21 mouse cellular contexts compared by ENCODE assay signal in the genomic region with DNA sequence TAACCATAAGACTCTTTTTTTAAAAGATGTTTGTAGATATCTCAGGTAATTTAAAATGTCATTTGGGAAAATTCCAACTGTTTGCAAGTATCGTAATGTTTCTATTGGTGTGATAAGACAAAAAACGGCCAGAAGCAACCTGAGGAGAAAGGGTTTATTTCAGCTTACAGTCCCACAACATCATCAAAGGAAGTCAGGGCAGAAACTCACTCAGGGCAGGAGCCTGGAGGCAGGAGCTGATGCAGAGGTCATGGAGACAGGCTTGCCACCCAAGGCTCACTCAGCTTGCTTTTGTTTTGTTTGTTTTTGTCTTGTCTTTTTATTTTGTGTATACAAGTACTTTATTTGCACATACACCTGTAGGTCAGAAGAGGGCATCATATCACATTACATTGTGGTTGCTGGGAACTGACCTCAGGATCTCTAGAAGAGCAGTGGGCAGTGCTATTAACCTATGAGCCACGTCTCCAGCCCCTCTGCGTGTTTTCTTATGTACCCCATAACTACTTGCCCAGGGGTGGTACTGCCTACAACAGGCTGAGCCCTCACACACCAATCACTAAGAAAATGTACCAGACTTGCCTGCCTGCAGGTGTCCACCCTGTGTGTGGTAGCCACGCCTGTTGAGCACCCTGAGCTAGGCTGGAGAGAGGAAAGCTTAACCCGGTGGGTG. TPM values are rescaled to one million over a fixed set of nuclear protein-coding genes. Genes with fewer than 3 reads are reported as not detected.
DNase-seq lines count a peak whose midpoint lies in the region; ATAC-seq and TF ChIP-seq lines count a peak whose summit lies in the region.
"Had no signal": no experiment of that assay in that cellular context is flagged by ENCODE, and none has a peak within 500 bp of the region (broad histone marks: within the 10 kb centered on the region; RNA-seq: fewer than 3 reads in every experiment).

No protein-coding gene starts in this region.

- 87% methylated on average over 6 of the region's 6 CpGs for WGBS in liver, adult 2 months
- 80% methylated on average over 6 of the region's 6 CpGs for WGBS in liver, postnatal 0 days (ENCODE audit: insufficient replicate concordance)
- WGBS in intestine, embryonic 15.5 days = 84% methylated on average over 6 of the region's 6 CpGs
- whole genome bisulfite sequencing in forebrain, embryonic 12.5 days = 92% methylated on average over 6 of the region's 6 CpGs

- TF ChIP-seq CTCF in liver, adult 2 months (IDR thresholded peaks at IDR 0.05; ENCODE audit: low read depth, low read length) = no peak
- TF ChIP-seq CTCF in liver, postnatal 0 days (IDR thresholded peaks at IDR 0.05; ENCODE audit: low read depth) = no peak; the same call in 1 of the 2 replicates
- TF ChIP-seq CTCF in G1E (IDR thresholded peaks at IDR 0.05; ENCODE audit: low read depth, low read length) = no peak

- H3K79me2 ChIP-seq in liver, adult 2 months (ENCODE audit: control insufficient read depth, insufficient read depth, low read length) = no peaks in the 10 kb centered on the region

- no peak overlapping the region for H3K4me2 ChIP-seq in liver, postnatal 0 days (ENCODE audit: low read depth, low read length)
- H3K4me2 ChIP-seq in intestine, embryonic 15.5 days (replicated peaks) = no peak overlapping the region
- H3K4me2 ChIP-seq in forebrain, embryonic 12.5 days = no peak overlapping the region
- H3K4me2 ChIP-seq: forebrain, embryonic 13.5 days; kidney, embryonic 15.5 days; lung, embryonic 15.5 days; midbrain, embryonic 13.5 days had no signal

- H3K9ac ChIP-seq in liver, adult 2 months (ENCODE audit: low read depth, low read length) = no peak overlapping the region
- no peak overlapping the region for H3K9ac ChIP-seq in liver, postnatal 0 days (replicated peaks)
- H3K9ac ChIP-seq in intestine, embryonic 15.5 days = no peak overlapping the region
- H3K9ac ChIP-seq in forebrain, embryonic 12.5 days = no peak overlapping the region
- H3K9ac ChIP-seq: forebrain, embryonic 13.5 days; kidney, embryonic 15.5 days; lung, embryonic 15.5 days; midbrain, embryonic 13.5 days had no signal

- no peak overlapping the region for H3K4me3 ChIP-seq in liver, adult 2 months (ENCODE audit: insufficient read depth, low read depth, low read length)
- no peak overlapping the region for H3K4me3 ChIP-seq in liver, postnatal 0 days (ENCODE audit: low read depth, low read length)
- H3K4me3 ChIP-seq in G1E (ENCODE audit: low read depth, low read length) = peak overlapping the region; percentile 50; the same call in 1 of the 2 replicates
- H3K4me3 ChIP-seq in intestine, embryonic 15.5 days (replicated peaks) = no peak overlapping the region
- no peak overlapping the region for H3K4me3 ChIP-seq in forebrain, embryonic 12.5 days (replicated peaks)
- H3K4me3 ChIP-seq: forebrain, embryonic 13.5 days; kidney, embryonic 15.5 days; lung, embryonic 15.5 days; midbrain, embryonic 13.5 days had no signal

- peaks cover 20% of the 10 kb centered on the region for H3K36me3 ChIP-seq in liver, adult 2 months (ENCODE audit: control insufficient read depth, insufficient read depth, low read length)
- H3K36me3 ChIP-seq in liver, postnatal 0 days (replicated peaks; ENCODE audit: insufficient read depth, low read length) = peaks cover 20% of the 10 kb centered on the region
- H3K36me3 ChIP-seq in G1E (replicated peaks) = peaks cover 41% of the 10 kb centered on the region
- H3K36me3 ChIP-seq in intestine, embryonic 15.5 days = peaks cover 14% of the 10 kb centered on the region
- H3K36me3 ChIP-seq in forebrain, embryonic 12.5 days (replicated peaks) = peaks cover 36% of the 10 kb centered on the region

- DNase-seq in liver, adult 2 months (ENCODE audit: extremely low read depth, low read depth, low spot score) = peak; percentile 26
- no peak for DNase-seq in liver, postnatal 0 days
- DNase-seq in G1E (ENCODE audit: low spot score) = no peak
- no peak for DNase-seq in cerebellum, adult 18-20 months
- DNase-seq: adrenal gland, postnatal 14 days; cerebellum, adult 11 months; cerebellum, postnatal 14 days; gastrocnemius, postnatal 14 days; lung, postnatal 4 days; thymus, postnatal 36 days had no signal

- H3K27me3 ChIP-seq in liver, adult 2 months (ENCODE audit: control insufficient read depth, insufficient read depth, low read length) = no peaks in the 10 kb centered on the region
- no peaks in the 10 kb centered on the region for H3K27me3 ChIP-seq in liver, postnatal 0 days (ENCODE audit: insufficient read depth, low read length)
- H3K27me3 ChIP-seq in G1E (ENCODE audit: insufficient read depth, low read length) = no peaks in the 10 kb centered on the region
- H3K27me3 ChIP-seq in intestine, embryonic 15.5 days (replicated peaks) = no peaks in the 10 kb centered on the region
- no peaks in the 10 kb centered on the region for H3K27me3 ChIP-seq in forebrain, embryonic 12.5 days
- H3K27me3 ChIP-seq: forebrain, embryonic 13.5 days; kidney, embryonic 15.5 days; lung, embryonic 15.5 days; midbrain, embryonic 13.5 days had no signal

- no peak for TF ChIP-seq EP300 in liver, postnatal 0 days (IDR thresholded peaks at IDR 0.05; ENCODE audit: low read depth)

- H3K4me1 ChIP-seq in liver, adult 2 months (ENCODE audit: control insufficient read depth, insufficient read depth, low read length) = no peaks in the 10 kb centered on the region
- no peaks in the 10 kb centered on the region for H3K4me1 ChIP-seq in liver, postnatal 0 days (ENCODE audit: insufficient read depth)
- H3K4me1 ChIP-seq in G1E (ENCODE audit: insufficient read depth, low read depth, low read length) = peaks cover 10% of the 10 kb centered on the region
- H3K4me1 ChIP-seq in intestine, embryonic 15.5 days (replicated peaks) = no peaks in the 10 kb centered on the region
- H3K4me1 ChIP-seq in forebrain, embryonic 12.5 days = no peaks in the 10 kb centered on the region
- H3K4me1 ChIP-seq: forebrain, embryonic 13.5 days; kidney, embryonic 15.5 days; lung, embryonic 15.5 days; midbrain, embryonic 13.5 days had no signal

- no peak overlapping the region for H3K27ac ChIP-seq in liver, adult 2 months (replicated peaks; ENCODE audit: insufficient read depth, low read depth, low read length)
- H3K27ac ChIP-seq in liver, postnatal 0 days (ENCODE audit: low read depth) = no peak overlapping the region
- no peak overlapping the region for H3K27ac ChIP-seq in intestine, embryonic 15.5 days
- H3K27ac ChIP-seq in forebrain, embryonic 12.5 days = no peak overlapping the region
- H3K27ac ChIP-seq: forebrain, embryonic 13.5 days; kidney, embryonic 15.5 days; lung, embryonic 15.5 days; midbrain, embryonic 13.5 days had no signal

- no peak for TF ChIP-seq POLR2A in liver, adult 2 months (IDR thresholded peaks at IDR 0.05; ENCODE audit: extremely low read depth, insufficient read depth, low read length)

- no peak for ATAC-seq in liver, postnatal 0 days
- ATAC-seq in G1E (ENCODE audit: extremely low read depth, insufficient number of reproducible peaks, low FRiP score, poor library complexity, severe bottlenecking) = no peak
- peak; percentile 36; the same call in 1 of the 2 replicates for ATAC-seq in intestine, embryonic 15.5 days
- ATAC-seq in megakaryocyte-erythroid progenitor cell, adult 5-6 weeks (replicated peaks; ENCODE audit: low FRiP score, low TSS enrichment, poor library complexity, severe bottlenecking) = 0 out of 2 replicates have a peak, but pooled peaks have one; percentile 41
- ATAC-seq in cerebellum, adult (ENCODE audit: insufficient number of reproducible peaks, low FRiP score, low TSS enrichment) = no peak
- no peak for ATAC-seq in forebrain, embryonic 12.5 days (ENCODE audit: low FRiP score)
- ATAC-seq: activated CD4-positive, CD25-positive, alpha-beta regulatory T cell, adult 4 months; CD4-positive, CD25-positive, alpha-beta regulatory T cell, adult 4 months; forebrain, embryonic 13.5 days; inflammation-experienced regulatory T-cells, adult 6 months had no signal

- H3K9me3 ChIP-seq in liver, postnatal 0 days (ENCODE audit: low read length) = no peaks in the 10 kb centered on the region
- H3K9me3 ChIP-seq in G1E (replicated peaks) = no peaks in the 10 kb centered on the region
- no peaks in the 10 kb centered on the region for H3K9me3 ChIP-seq in intestine, embryonic 15.5 days
- H3K9me3 ChIP-seq in forebrain, embryonic 12.5 days = no peaks in the 10 kb centered on the region
- H3K9me3 ChIP-seq: forebrain, embryonic 13.5 days; kidney, embryonic 15.5 days; lung, embryonic 15.5 days; midbrain, embryonic 13.5 days had no signal

RNA-seq across cellular contexts. Expression of a gene that starts 14.9 kb away (rescaled TPM):
- total RNA-seq in liver, adult 2 months (2014; rRNA removed) = 4.0 and 5.8 TPM in 2 replicates
- polyA plus RNA-seq in liver, adult 2 months (2012; rRNA removed) = 2.6 and 2.8 TPM in 2 replicates
- polyA plus RNA-seq in liver, postnatal 0 days (2015; fragmentation: Nextera tagmentation; extraction: Ambion mirVana) = 8.3 and 9.2 TPM in 2 replicates
- total RNA-seq in G1E (2014; fragmentation: Nextera tagmentation) (45.5 and 49.7 TPM in 2 replicates), G1E (2017) (24.6 and 31.0 TPM in 2 replicates)
- polyA plus RNA-seq in G1E (2012) = 8.0 and 9.7 TPM in 2 replicates
- 17.5 and 20.4 TPM in 2 replicates for polyA plus RNA-seq in intestine, embryonic 15.5 days (2015; fragmentation: Nextera tagmentation; extraction: Ambion mirVana)
- 21.6 and 27.6 TPM in 2 replicates for total RNA-seq in megakaryocyte-erythroid progenitor cell, adult 5-6 weeks (2014; fragmentation: Nextera tagmentation)
- total RNA-seq in megakaryocyte-erythroid progenitor cell, adult 5-6 weeks (2017) = 46.2 and 51.8 TPM in 2 replicates
- 27.0 and 28.3 TPM in 2 replicates for polyA plus RNA-seq in forebrain, embryonic 12.5 days (2016; fragmentation: Nextera tagmentation; extraction: Ambion mirVana)

RNA-seq across cellular contexts. Expression of a gene that starts 15.0 kb away (rescaled TPM):
- 0.74 and 1.0 TPM in 2 replicates for total RNA-seq in liver, adult 2 months (2014; rRNA removed)
- polyA plus RNA-seq in liver, adult 2 months (2012; rRNA removed) = 0.24 and 0.47 TPM in 2 replicates
- polyA plus RNA-seq in liver, postnatal 0 days (2015; fragmentation: Nextera tagmentation; extraction: Ambion mirVana) = 0.51 and 0.73 TPM in 2 replicates
- total RNA-seq in G1E (2014; fragmentation: Nextera tagmentation) (3.6 and 3.7 TPM in 2 replicates), G1E (2017) (2.5 and 6.5 TPM in 2 replicates)
- 0.39 and 0.41 TPM in 2 replicates for polyA plus RNA-seq in G1E (2012)
- 2.1 and 2.9 TPM in 2 replicates for polyA plus RNA-seq in intestine, embryonic 15.5 days (2015; fragmentation: Nextera tagmentation; extraction: Ambion mirVana)
- 3.5 and 3.8 TPM in 2 replicates for total RNA-seq in megakaryocyte-erythroid progenitor cell, adult 5-6 weeks (2014; fragmentation: Nextera tagmentation)
- total RNA-seq in megakaryocyte-erythroid progenitor cell, adult 5-6 weeks (2017) = 10.4 TPM in 1 of 2 replicates, not detected in the other
- 8.2 and 8.7 TPM in 2 replicates for polyA plus RNA-seq in forebrain, embryonic 12.5 days (2016; fragmentation: Nextera tagmentation; extraction: Ambion mirVana)

RNA-seq across cellular contexts. Expression of a gene that starts 27.4 kb away (rescaled TPM):
- total RNA-seq in liver, adult 2 months (2014; rRNA removed) = 39.5 and 41.1 TPM in 2 replicates
- polyA plus RNA-seq in liver, adult 2 months (2012; rRNA removed) = 20.9 and 25.5 TPM in 2 replicates
- 25.5 and 26.1 TPM in 2 replicates for polyA plus RNA-seq in liver, postnatal 0 days (2015; fragmentation: Nextera tagmentation; extraction: Ambion mirVana)
- 60.6 and 61.3 TPM in 2 replicates for total RNA-seq in G1E (2014; fragmentation: Nextera tagmentation)
- total RNA-seq in G1E (2017) = 55.2 and 60.0 TPM in 2 replicates
- 36.1 and 47.2 TPM in 2 replicates for polyA plus RNA-seq in G1E (2012)
- 58.7 and 63.5 TPM in 2 replicates for polyA plus RNA-seq in intestine, embryonic 15.5 days (2015; fragmentation: Nextera tagmentation; extraction: Ambion mirVana)
- 41.0 and 51.5 TPM in 2 replicates for total RNA-seq in megakaryocyte-erythroid progenitor cell, adult 5-6 weeks (2014; fragmentation: Nextera tagmentation)
- total RNA-seq in megakaryocyte-erythroid progenitor cell, adult 5-6 weeks (2017) = 52.4 and 68.9 TPM in 2 replicates
- 43.4 and 48.3 TPM in 2 replicates for polyA plus RNA-seq in forebrain, embryonic 12.5 days (2016; fragmentation: Nextera tagmentation; extraction: Ambion mirVana)

RNA-seq across cellular contexts. Expression of a gene that starts 28.4 kb away (rescaled TPM):
- 179 and 215 TPM in 2 replicates for total RNA-seq in liver, adult 2 months (2014; rRNA removed)
- 63.0 and 81.3 TPM in 2 replicates for polyA plus RNA-seq in liver, adult 2 months (2012; rRNA removed)
- 198 and 212 TPM in 2 replicates for polyA plus RNA-seq in liver, postnatal 0 days (2015; fragmentation: Nextera tagmentation; extraction: Ambion mirVana)
- total RNA-seq in G1E (2014; fragmentation: Nextera tagmentation) (88.9 and 111 TPM in 2 replicates), G1E (2017) (353 and 447 TPM in 2 replicates)
- polyA plus RNA-seq in G1E (2012) = 11.1 and 14.8 TPM in 2 replicates
- 314 TPM in 2 replicates for polyA plus RNA-seq in intestine, embryonic 15.5 days (2015; fragmentation: Nextera tagmentation; extraction: Ambion mirVana)
- total RNA-seq in megakaryocyte-erythroid progenitor cell, adult 5-6 weeks (2014; fragmentation: Nextera tagmentation) = 176 and 190 TPM in 2 replicates
- 253 and 291 TPM in 2 replicates for total RNA-seq in megakaryocyte-erythroid progenitor cell, adult 5-6 weeks (2017)
- 385 and 386 TPM in 2 replicates for polyA plus RNA-seq in forebrain, embryonic 12.5 days (2016; fragmentation: Nextera tagmentation; extraction: Ambion mirVana)

RNA-seq across cellular contexts. Expression of a gene that starts 28.5 kb away (rescaled TPM):
- total RNA-seq in liver, adult 2 months (2014; rRNA removed) = 339 and 354 TPM in 2 replicates
- 363 and 441 TPM in 2 replicates for polyA plus RNA-seq in liver, adult 2 months (2012; rRNA removed)
- 454 and 476 TPM in 2 replicates for polyA plus RNA-seq in liver, postnatal 0 days (2015; fragmentation: Nextera tagmentation; extraction: Ambion mirVana)
- 103 and 109 TPM in 2 replicates for total RNA-seq in G1E (2014; fragmentation: Nextera tagmentation)
- 267 and 296 TPM in 2 replicates for total RNA-seq in G1E (2017)
- polyA plus RNA-seq in G1E (2012) = 32.3 and 45.2 TPM in 2 replicates
- 544 and 560 TPM in 2 replicates for polyA plus RNA-seq in intestine, embryonic 15.5 days (2015; fragmentation: Nextera tagmentation; extraction: Ambion mirVana)
- 254 and 275 TPM in 2 replicates for total RNA-seq in megakaryocyte-erythroid progenitor cell, adult 5-6 weeks (2014; fragmentation: Nextera tagmentation)
- 241 and 307 TPM in 2 replicates for total RNA-seq in megakaryocyte-erythroid progenitor cell, adult 5-6 weeks (2017)
- polyA plus RNA-seq in forebrain, embryonic 12.5 days (2016; fragmentation: Nextera tagmentation; extraction: Ambion mirVana) = 219 and 221 TPM in 2 replicates

Comparison
In these comparisons a context has a peak if more than half of its experiments do, and no peak if none do; other contexts are left out.
1. ATAC-seq: peak in intestine, embryonic 15.5 days (single experiment) and megakaryocyte-erythroid progenitor cell, adult 5-6 weeks (single experiment); none in liver, postnatal 0 days (single experiment), G1E (single experiment), cerebellum, adult (single experiment) and forebrain, embryonic 12.5 days (single experiment).